Mouse (Mus musculus): ENCODE measurements around the gene Sh3bgrl3. TPM values are rescaled to one million over a fixed set of nuclear protein-coding genes. Genes with fewer than 3 reads are reported as not detected.

The Sh3bgrl3 gene
- polyA plus RNA-seq, 1 experiment from 2014 or later, result 161 TPM

DNA sequence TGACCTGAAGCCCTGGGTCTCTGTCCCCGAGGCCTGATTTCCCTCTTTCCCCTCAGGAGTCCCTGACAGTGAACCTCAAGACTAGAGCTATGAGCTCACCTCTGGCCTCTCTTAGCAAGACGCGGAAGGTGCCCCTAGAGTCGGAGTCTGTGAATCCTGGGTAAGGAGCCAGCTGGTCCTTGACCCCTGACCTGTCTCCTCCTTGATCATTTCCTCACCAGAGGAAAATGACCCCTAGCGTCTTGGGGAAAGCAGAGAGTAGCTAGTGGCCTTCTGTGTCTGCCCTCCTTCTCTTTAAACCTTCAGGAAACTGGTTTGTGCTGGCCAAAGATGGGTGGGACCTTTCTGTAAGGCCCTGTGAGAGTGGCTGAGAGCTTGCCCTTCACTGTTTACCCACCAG is 20.4 kb downstream of the Sh3bgrl3 start:
- no peak overlapping the region for H3K4me2 ChIP-seq (ENCODE audit: low read depth, low read length)
- peaks cover 33% of the 10 kb centered on the region for H3K4me1 ChIP-seq (ENCODE audit: control insufficient read depth, low read depth, low read length)
- H3K27ac ChIP-seq (ENCODE audit: low read length), result no peak overlapping the region
- 64% methylated on average over 5 of the region's 5 CpGs for WGBS (ENCODE audit: insufficient replicate concordance)
- H3K9me3 ChIP-seq (replicated peaks; ENCODE audit: control insufficient read depth, low read length), result no peaks in the 10 kb centered on the region
- ATAC-seq (ENCODE audit: low read depth), result no peak
- no peaks in the 10 kb centered on the region for H3K36me3 ChIP-seq (ENCODE audit: control insufficient read depth, insufficient read depth)
- no peaks in the 10 kb centered on the region for H3K27me3 ChIP-seq (ENCODE audit: control insufficient read depth, insufficient read depth, low read depth, low read length)
- H3K9ac ChIP-seq (ENCODE audit: low read depth, low read length), result no peak overlapping the region
- no peak overlapping the region for H3K4me3 ChIP-seq (ENCODE audit: low read depth, low read length)

DNA sequence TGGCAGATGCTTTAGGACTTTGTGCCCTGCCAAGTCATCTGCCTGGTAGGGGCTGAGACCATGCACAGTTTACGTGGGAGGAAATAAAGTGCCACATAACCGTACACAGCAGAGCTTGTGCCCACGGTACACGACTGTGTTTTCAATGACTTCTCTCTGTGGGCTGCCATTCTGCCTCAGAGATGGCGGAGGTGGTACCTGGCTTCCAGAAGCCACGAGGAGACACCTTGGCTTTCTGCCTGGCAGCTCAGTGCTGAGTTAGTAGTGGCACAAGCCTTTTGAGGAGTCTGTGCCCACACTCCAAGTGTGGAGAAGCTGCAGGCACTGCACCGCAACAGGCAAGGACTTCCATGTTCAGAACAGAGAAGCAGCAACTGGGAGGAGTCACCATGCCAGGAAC is 20.9 kb downstream of the Sh3bgrl3 start:
- no peak overlapping the region for H3K9ac ChIP-seq (ENCODE audit: low read depth, low read length)
- peaks cover 37% of the 10 kb centered on the region for H3K4me1 ChIP-seq (ENCODE audit: control insufficient read depth, low read depth, low read length)
- WGBS (ENCODE audit: insufficient replicate concordance), result 67% methylated on average over 7 of the region's 7 CpGs
- no peak overlapping the region for H3K27ac ChIP-seq (ENCODE audit: low read length)
- ATAC-seq (ENCODE audit: low read depth), result no peak
- no peaks in the 10 kb centered on the region for H3K27me3 ChIP-seq (ENCODE audit: control insufficient read depth, insufficient read depth, low read depth, low read length)
- no peaks in the 10 kb centered on the region for H3K36me3 ChIP-seq (ENCODE audit: control insufficient read depth, insufficient read depth)
- no peak overlapping the region for H3K4me2 ChIP-seq (ENCODE audit: low read depth, low read length)
- no peak overlapping the region for H3K4me3 ChIP-seq (ENCODE audit: low read depth, low read length)
- H3K9me3 ChIP-seq (replicated peaks; ENCODE audit: control insufficient read depth, low read length), result no peaks in the 10 kb centered on the region

DNA sequence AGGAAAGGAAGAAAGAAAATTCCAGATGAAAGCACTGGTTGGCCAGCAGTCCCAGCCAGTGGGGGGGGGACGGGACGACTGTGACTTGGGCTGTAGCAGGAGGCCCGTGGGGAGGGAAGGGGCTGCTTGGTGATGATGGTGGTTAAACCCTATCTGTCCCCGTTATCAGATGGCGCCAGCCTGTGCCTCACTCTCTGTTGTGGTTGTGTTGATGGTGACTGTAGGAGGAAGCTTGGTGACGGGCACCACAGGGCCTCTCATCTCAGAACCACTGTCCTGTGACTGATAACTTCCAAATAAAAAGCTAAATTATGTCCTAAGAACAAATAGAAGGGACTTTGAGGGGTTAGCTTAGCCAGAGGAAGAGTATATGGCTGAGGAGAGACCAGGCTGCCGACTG is 22.5 kb downstream of the Sh3bgrl3 start:
- Histone ChIP-seq H3K36me3 (ENCODE audit: control insufficient read depth, insufficient read depth) (no peaks in the 10 kb centered on the region), H3K4me1 (ENCODE audit: control insufficient read depth, low read depth, low read length) (peaks cover 30% of the 10 kb centered on the region), H3K4me3 (ENCODE audit: low read depth, low read length) (no peak overlapping the region), H3K4me2 (ENCODE audit: low read depth, low read length) (no peak overlapping the region; the same call in 1 of the 2 replicates), H3K27me3 (ENCODE audit: control insufficient read depth, insufficient read depth, low read depth, low read length) (no peaks in the 10 kb centered on the region), H3K27ac (ENCODE audit: low read length) (peak overlapping the region; percentile 35), H3K9me3 (replicated peaks; ENCODE audit: control insufficient read depth, low read length) (no peaks in the 10 kb centered on the region), H3K9ac (ENCODE audit: low read depth, low read length) (no peak overlapping the region)
- 14% methylated on average over 7 of the region's 7 CpGs for WGBS (ENCODE audit: insufficient replicate concordance)
- ATAC-seq (ENCODE audit: low read depth), result peak; percentile 27; the same call in 1 of the 2 replicates

DNA sequence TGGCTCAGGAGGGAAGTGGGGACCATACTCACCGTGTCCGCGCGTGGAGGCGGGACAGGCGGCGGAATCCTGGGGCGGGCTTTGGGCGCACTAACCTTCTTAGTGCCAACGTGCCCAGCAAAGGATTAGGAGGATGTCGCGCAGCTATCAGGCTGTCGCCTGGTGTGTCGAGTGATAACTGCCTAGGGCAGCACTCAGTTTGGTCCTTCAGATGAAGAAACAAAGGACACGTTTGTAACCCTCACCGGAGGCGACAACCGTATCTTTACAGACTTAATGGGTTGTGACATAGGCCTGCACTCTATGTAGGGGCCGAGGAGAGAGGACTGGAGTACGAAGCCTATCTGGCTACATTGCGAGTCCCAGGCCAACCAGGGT is 25.9 kb downstream of the Sh3bgrl3 start:
- H3K4me1 ChIP-seq (ENCODE audit: control insufficient read depth, low read depth, low read length), result peaks cover 21% of the 10 kb centered on the region
- peak; percentile 74 for ATAC-seq (ENCODE audit: low read depth)

DNA sequence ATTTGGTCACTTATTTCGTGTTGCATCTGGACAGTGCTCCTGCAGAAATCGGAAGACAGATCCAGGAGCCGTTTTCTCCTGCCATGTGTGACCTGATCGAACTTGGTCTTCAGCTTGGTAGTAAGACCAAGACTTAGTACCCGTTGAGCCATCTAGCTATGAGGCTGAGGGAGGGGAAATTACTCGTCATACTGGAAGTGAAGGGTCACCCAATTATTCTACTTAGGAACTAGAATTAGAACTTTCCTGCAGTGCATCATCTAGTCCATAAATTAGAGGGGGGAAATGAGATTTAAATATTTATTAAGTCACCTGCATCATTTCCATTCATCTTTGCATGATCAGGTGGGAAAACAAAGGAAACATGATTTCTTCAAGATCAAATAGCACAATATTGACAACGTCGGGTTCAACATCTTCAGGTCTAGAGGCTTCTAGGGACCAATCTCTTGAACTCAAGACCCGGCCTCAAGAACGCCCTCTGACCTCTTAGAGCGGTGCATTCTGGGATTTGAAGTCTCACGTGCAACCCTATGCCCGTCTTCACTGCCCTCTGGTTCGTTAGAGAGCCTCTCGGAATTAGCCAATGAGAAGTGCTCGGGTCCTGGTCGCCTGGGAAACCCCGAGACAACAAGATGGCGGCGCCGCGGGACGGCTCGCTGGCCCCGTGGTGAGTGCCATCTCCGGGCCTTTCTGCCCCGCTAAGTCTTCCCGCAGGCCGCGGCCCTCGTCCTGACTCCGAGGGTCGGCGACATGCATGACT is 26.4 kb downstream of the Sh3bgrl3 start, which contains the start of gene Ubxn11:
Ubxn11 (plus strand) TSS at position 592 of the 763 bp plus-strand sequence.
- peak within 1 kb of the TSS; percentile 34 for H3K27ac ChIP-seq (ENCODE audit: low read length)
- peaks cover 20% of the 10 kb centered on the region for H3K4me1 ChIP-seq (ENCODE audit: control insufficient read depth, low read depth, low read length)
- no peaks in the 10 kb centered on the region for H3K36me3 ChIP-seq (ENCODE audit: control insufficient read depth, insufficient read depth)
- H3K9ac ChIP-seq (ENCODE audit: low read depth, low read length), result peak within 1 kb of the TSS; percentile 66
- H3K4me2 ChIP-seq (ENCODE audit: low read depth, low read length), result peak within 1 kb of the TSS; percentile 72
- H3K9me3 ChIP-seq (replicated peaks; ENCODE audit: control insufficient read depth, low read length), result no peaks in the 10 kb centered on the region
- peak within 1 kb of the TSS; percentile 87 for H3K4me3 ChIP-seq (ENCODE audit: low read depth, low read length)
- no peaks in the 10 kb centered on the region for H3K27me3 ChIP-seq (ENCODE audit: control insufficient read depth, insufficient read depth, low read depth, low read length)
- ATAC-seq (ENCODE audit: low read depth), result peak; percentile 95
- WGBS (ENCODE audit: insufficient replicate concordance), result 14% methylated on average over 34 of the region's 34 CpGs

More for the DNA sequence above, 25.9 kb downstream of the Sh3bgrl3 start:
- Histone ChIP-seq H3K36me3 (ENCODE audit: control insufficient read depth, insufficient read depth) (no peaks in the 10 kb centered on the region), H3K27ac (ENCODE audit: low read length) (peak overlapping the region; percentile 34), H3K27me3 (ENCODE audit: control insufficient read depth, insufficient read depth, low read depth, low read length) (no peaks in the 10 kb centered on the region), H3K4me2 (ENCODE audit: low read depth, low read length) (peak overlapping the region; percentile 72), H3K9me3 (replicated peaks; ENCODE audit: control insufficient read depth, low read length) (no peaks in the 10 kb centered on the region), H3K4me3 (ENCODE audit: low read depth, low read length) (peak overlapping the region; percentile 87), H3K9ac (ENCODE audit: low read depth, low read length) (peak overlapping the region; percentile 66)
- 2% methylated on average over 21 of the region's 21 CpGs for WGBS (ENCODE audit: insufficient replicate concordance)

DNA sequence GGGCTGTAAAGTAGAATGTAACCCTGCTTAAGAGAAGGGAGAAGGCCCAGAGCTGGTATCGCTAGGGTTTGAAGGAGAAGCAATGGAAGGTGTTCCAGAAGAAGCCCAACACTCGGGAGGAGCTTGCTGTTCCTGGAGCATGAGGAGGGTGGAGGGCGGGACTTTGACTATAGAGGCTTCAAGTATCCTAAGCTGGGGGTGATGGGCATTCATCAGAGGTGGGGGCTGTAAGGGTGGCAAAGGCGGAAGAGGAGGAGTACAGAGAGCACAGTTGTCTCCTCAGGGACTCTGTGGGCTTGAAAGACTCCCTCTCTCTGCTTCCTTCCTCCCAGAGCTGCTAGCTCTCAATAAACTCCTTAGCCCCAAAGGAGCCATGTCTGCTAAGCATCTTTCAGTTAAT is 28.3 kb downstream of the Sh3bgrl3 start:
- no peak overlapping the region for H3K27ac ChIP-seq (ENCODE audit: low read length)
- WGBS (ENCODE audit: insufficient replicate concordance), result 62% methylated on average over 4 of the region's 4 CpGs

DNA sequence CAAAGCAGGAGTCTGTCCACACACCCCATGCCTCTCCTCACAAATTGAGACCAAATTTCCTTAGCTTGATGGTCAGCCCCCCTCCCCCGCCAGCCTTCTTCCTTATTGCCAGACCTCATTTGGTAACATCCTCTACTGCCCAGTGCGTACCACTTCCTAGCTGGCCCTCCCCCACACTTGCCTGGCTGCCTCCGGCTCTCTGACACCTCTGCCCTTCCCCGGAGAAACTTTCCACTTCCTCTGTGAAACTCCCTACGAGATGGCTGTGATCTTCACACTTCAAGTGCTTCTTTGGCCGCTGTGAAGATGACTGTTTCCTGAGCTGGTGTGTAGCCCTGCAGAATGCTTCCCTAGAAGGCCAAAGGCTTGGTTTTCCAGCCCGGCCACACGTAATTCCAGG is 30.0 kb downstream of the Sh3bgrl3 start:
- no peak overlapping the region for H3K4me3 ChIP-seq (ENCODE audit: low read depth, low read length)
- peak overlapping the region; percentile 27; the same call in 1 of the 2 replicates for H3K4me2 ChIP-seq (ENCODE audit: low read depth, low read length)
- ATAC-seq (ENCODE audit: low read depth), result no peak
- no peaks in the 10 kb centered on the region for H3K9me3 ChIP-seq (replicated peaks; ENCODE audit: control insufficient read depth, low read length)
- H3K9ac ChIP-seq (ENCODE audit: low read depth, low read length), result no peak overlapping the region
- WGBS (ENCODE audit: insufficient replicate concordance), result 25% methylated on average over 8 of the region's 8 CpGs
- no peaks in the 10 kb centered on the region for H3K27me3 ChIP-seq (ENCODE audit: control insufficient read depth, insufficient read depth, low read depth, low read length)
- peak overlapping the region; percentile 81 for H3K27ac ChIP-seq (ENCODE audit: low read length)
- H3K4me1 ChIP-seq (ENCODE audit: control insufficient read depth, low read depth, low read length), result peaks cover 8% of the 10 kb centered on the region
- H3K36me3 ChIP-seq (ENCODE audit: control insufficient read depth, insufficient read depth), result no peaks in the 10 kb centered on the region

More for the DNA sequence above, 28.3 kb downstream of the Sh3bgrl3 start:
- no peaks in the 10 kb centered on the region for H3K27me3 ChIP-seq (ENCODE audit: control insufficient read depth, insufficient read depth, low read depth, low read length)
- no peak for ATAC-seq (ENCODE audit: low read depth)
- H3K9me3 ChIP-seq (replicated peaks; ENCODE audit: control insufficient read depth, low read length), result no peaks in the 10 kb centered on the region
- no peaks in the 10 kb centered on the region for H3K36me3 ChIP-seq (ENCODE audit: control insufficient read depth, insufficient read depth)
- peaks cover 8% of the 10 kb centered on the region for H3K4me1 ChIP-seq (ENCODE audit: control insufficient read depth, low read depth, low read length)
- no peak overlapping the region for H3K4me2 ChIP-seq (ENCODE audit: low read depth, low read length)
- no peak overlapping the region for H3K9ac ChIP-seq (ENCODE audit: low read depth, low read length)
- H3K4me3 ChIP-seq (ENCODE audit: low read depth, low read length), result no peak overlapping the region

DNA sequence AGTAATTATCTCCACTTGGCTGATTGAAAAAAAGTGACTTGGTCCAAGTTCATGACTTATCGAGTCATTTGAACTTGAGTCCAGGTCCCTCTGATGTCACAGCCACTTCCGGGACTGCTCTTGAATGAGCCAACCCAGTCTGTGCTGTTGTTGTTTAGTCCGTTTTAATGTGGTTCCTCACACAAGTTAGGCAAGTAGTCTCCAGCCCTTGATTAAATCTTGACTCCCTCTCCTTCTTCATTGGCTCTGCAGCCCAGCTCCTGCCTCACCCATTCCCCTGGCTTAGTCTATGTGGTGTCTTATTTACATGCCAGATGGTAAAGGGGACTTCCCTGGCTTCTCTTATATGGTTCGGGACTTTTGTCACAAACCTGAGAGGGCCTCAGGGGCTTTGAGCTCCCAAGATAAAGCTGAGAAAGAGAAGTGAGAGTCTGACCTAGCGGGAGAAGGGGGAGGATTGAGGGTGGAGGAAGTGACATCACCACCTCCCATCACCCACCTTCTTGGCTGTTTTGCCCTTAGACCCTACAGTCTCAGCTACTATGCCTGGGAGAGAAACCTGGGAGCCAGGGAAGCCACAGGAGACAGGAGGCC is 31.5 kb downstream of the Sh3bgrl3 start:
- no peak for ATAC-seq (ENCODE audit: low read depth)
- Histone ChIP-seq H3K36me3 (ENCODE audit: control insufficient read depth, insufficient read depth) (no peaks in the 10 kb centered on the region), H3K4me3 (ENCODE audit: low read depth, low read length) (no peak overlapping the region), H3K4me2 (ENCODE audit: low read depth, low read length) (no peak overlapping the region), H3K27me3 (ENCODE audit: control insufficient read depth, insufficient read depth, low read depth, low read length) (no peaks in the 10 kb centered on the region), H3K9ac (ENCODE audit: low read depth, low read length) (no peak overlapping the region), H3K4me1 (ENCODE audit: control insufficient read depth, low read depth, low read length) (no peaks in the 10 kb centered on the region), H3K27ac (ENCODE audit: low read length) (peak overlapping the region; percentile 64), H3K9me3 (replicated peaks; ENCODE audit: control insufficient read depth, low read length) (no peaks in the 10 kb centered on the region)
- WGBS (ENCODE audit: insufficient replicate concordance), result 23% methylated on average over 5 of the region's 5 CpGs

DNA sequence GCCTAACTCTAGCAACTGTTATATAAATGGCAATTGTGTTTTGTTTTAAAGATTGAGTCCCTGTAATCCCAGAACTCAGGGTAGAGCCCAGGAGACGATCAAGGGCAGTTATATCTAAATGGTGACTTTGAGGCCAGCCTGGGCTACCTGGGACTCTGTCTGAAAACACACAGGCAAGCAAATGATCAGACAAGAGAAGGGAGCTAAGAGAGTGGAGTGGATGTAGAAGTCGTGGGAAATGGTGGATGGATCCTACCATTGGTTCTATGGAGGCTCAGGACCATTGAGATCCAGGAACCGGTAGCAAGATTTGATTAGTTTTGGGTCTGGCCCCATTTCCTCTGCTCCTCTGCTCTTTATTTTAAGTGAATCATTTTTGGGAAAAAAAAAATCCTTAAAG is 32.5 kb downstream of the Sh3bgrl3 start:
- Histone ChIP-seq H3K4me2 (ENCODE audit: low read depth, low read length) (no peak overlapping the region), H3K9me3 (replicated peaks; ENCODE audit: control insufficient read depth, low read length) (no peaks in the 10 kb centered on the region), H3K4me1 (ENCODE audit: control insufficient read depth, low read depth, low read length) (no peaks in the 10 kb centered on the region), H3K4me3 (ENCODE audit: low read depth, low read length) (no peak overlapping the region), H3K27me3 (ENCODE audit: control insufficient read depth, insufficient read depth, low read depth, low read length) (no peaks in the 10 kb centered on the region), H3K36me3 (ENCODE audit: control insufficient read depth, insufficient read depth) (no peaks in the 10 kb centered on the region), H3K9ac (ENCODE audit: low read depth, low read length) (no peak overlapping the region), H3K27ac (ENCODE audit: low read length) (no peak overlapping the region)
- WGBS (ENCODE audit: insufficient replicate concordance), result 64% methylated on average over 3 of the region's 3 CpGs
- no peak for ATAC-seq (ENCODE audit: low read depth)
